In the genomic region with DNA sequence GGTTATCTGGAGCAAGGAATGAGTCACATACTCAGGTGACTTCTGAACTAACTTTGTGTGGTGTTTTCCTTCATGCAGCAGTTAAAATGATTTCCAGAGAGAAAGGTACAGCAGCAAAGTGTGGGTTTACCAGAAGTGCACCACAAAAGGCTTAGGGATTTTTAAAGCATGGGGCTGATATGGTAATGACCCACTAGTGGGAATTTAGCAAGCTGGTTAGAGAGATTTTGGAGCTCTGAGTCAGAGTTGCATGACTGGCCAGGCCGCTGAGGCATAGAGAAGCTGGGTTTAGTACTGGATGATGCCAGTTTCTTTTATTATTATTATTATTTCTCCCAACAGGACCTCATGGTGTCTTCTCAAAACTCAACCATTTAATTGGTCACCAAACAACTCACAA, we compare ENCODE assay signal across 29 mouse cellular contexts.
"Had no signal": no experiment of that assay in that cellular context is flagged by ENCODE, and none has a peak within 500 bp of the region (broad histone marks: within the 10 kb centered on the region; RNA-seq: fewer than 3 reads in every experiment).

No protein-coding gene starts in this region.

- DNase-seq: heart, postnatal 10 days; heart, postnatal 14 days; heart, postnatal 36 days; heart, postnatal 4 days; kidney, adult 11 months; kidney, adult 18-20 months; kidney, adult 2 months; kidney, adult 8-10 months; kidney, adult 9 months; kidney, postnatal 10 days; kidney, postnatal 14 days; kidney, postnatal 25 days; kidney, postnatal 36 days; kidney, postnatal 4 days; layer of hippocampus, adult 9-11 months; layer of hippocampus, postnatal 36 days had no signal

- ATAC-seq: hindbrain, embryonic 16.5 days; hindbrain, postnatal 0 days; inflammation-experienced regulatory T-cells, adult 6 months; intestine, embryonic 15.5 days; intestine, embryonic 16.5 days; intestine, postnatal 0 days had no signal

- H3K27me3 ChIP-seq: heart, embryonic 12.5 days; heart, embryonic 13.5 days; heart, embryonic 15.5 days; hindbrain, embryonic 12.5 days; hindbrain, embryonic 13.5 days; hindbrain, embryonic 15.5 days; intestine, embryonic 15.5 days; kidney, embryonic 15.5 days had no signal
